26 mouse cellular contexts compared by ENCODE assay signal in the genomic region with DNA sequence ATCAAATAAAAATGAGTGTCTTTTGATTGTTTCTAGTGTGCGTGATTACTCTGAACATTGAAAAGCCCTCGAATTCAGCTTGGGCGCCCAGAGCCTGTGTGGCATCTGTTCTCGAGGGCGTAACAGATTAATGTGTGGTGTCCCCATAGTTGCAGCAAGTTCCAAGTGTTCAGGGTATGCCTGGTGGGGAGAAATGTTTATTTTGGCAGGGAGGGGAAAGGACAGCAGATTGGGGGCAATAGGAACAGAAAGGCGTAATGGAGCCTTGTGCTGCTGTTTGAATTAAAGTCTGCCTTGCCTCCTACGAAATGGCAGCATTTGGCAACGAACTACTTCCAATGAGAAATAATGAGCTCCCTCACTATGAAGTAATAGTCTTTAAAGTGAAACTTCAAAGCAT.
DNase-seq lines count a peak whose midpoint lies in the region; ATAC-seq and TF ChIP-seq lines count a peak whose summit lies in the region.
"Had no signal": no experiment of that assay in that cellular context is flagged by ENCODE, and none has a peak within 500 bp of the region (broad histone marks: within the 10 kb centered on the region; RNA-seq: fewer than 3 reads in every experiment).

No protein-coding gene starts in this region.

- H3K4me2 ChIP-seq in hindbrain, embryonic 15.5 days, result no peak overlapping the region
- H3K4me2 ChIP-seq in hindbrain, postnatal 0 days (ENCODE audit: low read depth, low read length), result no peak overlapping the region
- H3K4me2 ChIP-seq in forebrain, embryonic 15.5 days (replicated peaks), result no peak overlapping the region; the same call in 1 of the 2 replicates
- H3K4me2 ChIP-seq: heart, embryonic 12.5 days; limb, embryonic 13.5 days; liver, embryonic 12.5 days; neural tube, embryonic 12.5 days had no signal

- H3K4me1 ChIP-seq in hindbrain, embryonic 15.5 days (replicated peaks), result no peaks in the 10 kb centered on the region
- no peaks in the 10 kb centered on the region for H3K4me1 ChIP-seq in hindbrain, postnatal 0 days (ENCODE audit: insufficient read depth, low read length)
- H3K4me1 ChIP-seq in forebrain, embryonic 15.5 days, result peaks cover 16% of the 10 kb centered on the region
- H3K4me1 ChIP-seq: heart, embryonic 12.5 days; hindbrain, embryonic 10.5 days; limb, embryonic 13.5 days; liver, embryonic 12.5 days; neural tube, embryonic 12.5 days had no signal

- ATAC-seq in hindbrain, embryonic 15.5 days (ENCODE audit: low FRiP score, low read depth), result 0 out of 2 replicates have a peak, but pooled peaks have one; percentile 45
- ATAC-seq in hindbrain, postnatal 0 days, result no peak
- peak; percentile 89 for ATAC-seq in forebrain, embryonic 15.5 days (replicated peaks)
- ATAC-seq: liver, embryonic 12.5 days had no signal

- TF ChIP-seq CTCF in hindbrain, postnatal 0 days (IDR thresholded peaks at IDR 0.05; ENCODE audit: low read depth), result no peak

- no peaks in the 10 kb centered on the region for H3K36me3 ChIP-seq in hindbrain, embryonic 15.5 days
- H3K36me3 ChIP-seq in hindbrain, postnatal 0 days (ENCODE audit: insufficient read depth, low read length), result no peaks in the 10 kb centered on the region
- H3K36me3 ChIP-seq in forebrain, embryonic 15.5 days, result no peaks in the 10 kb centered on the region
- H3K36me3 ChIP-seq: heart, embryonic 12.5 days; hindbrain, embryonic 10.5 days; limb, embryonic 13.5 days; liver, embryonic 12.5 days; neural tube, embryonic 12.5 days had no signal

- H3K4me3 ChIP-seq in hindbrain, embryonic 15.5 days, result no peak overlapping the region
- H3K4me3 ChIP-seq in hindbrain, postnatal 0 days (ENCODE audit: low read length), result no peak overlapping the region
- no peak overlapping the region for H3K4me3 ChIP-seq in forebrain, embryonic 15.5 days
- H3K4me3 ChIP-seq: heart, embryonic 12.5 days; hindbrain, embryonic 10.5 days; limb, embryonic 13.5 days; liver, embryonic 12.5 days; neural tube, embryonic 12.5 days had no signal

- no peak overlapping the region for H3K9ac ChIP-seq in hindbrain, embryonic 15.5 days
- H3K9ac ChIP-seq in hindbrain, postnatal 0 days (replicated peaks; ENCODE audit: low read length), result no peak overlapping the region
- no peak overlapping the region for H3K9ac ChIP-seq in forebrain, embryonic 15.5 days (replicated peaks)
- H3K9ac ChIP-seq: heart, embryonic 12.5 days; limb, embryonic 13.5 days; liver, embryonic 12.5 days; neural tube, embryonic 12.5 days had no signal

- DNase-seq in hindbrain, postnatal 0 days (ENCODE audit: low spot score), result no peak
- peak; percentile 76 for DNase-seq in layer of hippocampus, adult 8-10 months (ENCODE audit: low spot score in 2 of 2)
- peak; percentile 16 for DNase-seq in telencephalon, adult 2 months (ENCODE audit: low read depth, low spot score)
- no peak for DNase-seq in frontal cortex, postnatal 10 days (ENCODE audit: low spot score in 2 of 2)
- no peak for DNase-seq in spleen, postnatal 14 days (ENCODE audit: low spot score in 2 of 2)
- no peak for DNase-seq in yolk sac, embryonic 10.5 days (ENCODE audit: low spot score)
- DNase-seq: adrenal gland, postnatal 25 days; cerebellum, adult 11 months; cerebellum, postnatal 36 days; gastrocnemius, postnatal 14 days; heart, adult 18-20 months; heart, postnatal 10 days; kidney, adult 2 months; kidney, postnatal 10 days; lung, adult 18-20 months; lung, postnatal 14 days; midbrain, embryonic 14.5 days; right cerebral cortex, postnatal 14 days; thymus, postnatal 25 days had no signal

- no peak overlapping the region for H3K27ac ChIP-seq in hindbrain, embryonic 15.5 days (replicated peaks)
- H3K27ac ChIP-seq in hindbrain, postnatal 0 days, result no peak overlapping the region
- peak overlapping the region; percentile 56 for H3K27ac ChIP-seq in forebrain, embryonic 15.5 days (replicated peaks)
- H3K27ac ChIP-seq: hindbrain, embryonic 10.5 days; limb, embryonic 13.5 days; liver, embryonic 12.5 days; neural tube, embryonic 12.5 days had no signal

- no peaks in the 10 kb centered on the region for H3K27me3 ChIP-seq in hindbrain, embryonic 15.5 days
- no peaks in the 10 kb centered on the region for H3K27me3 ChIP-seq in hindbrain, postnatal 0 days (ENCODE audit: insufficient read depth, low read length)
- no peaks in the 10 kb centered on the region for H3K27me3 ChIP-seq in forebrain, embryonic 15.5 days
- H3K27me3 ChIP-seq: heart, embryonic 12.5 days; liver, embryonic 12.5 days; neural tube, embryonic 12.5 days had no signal

- 63% methylated on average over 8 of the region's 8 CpGs for WGBS in hindbrain, embryonic 15.5 days
- 58% methylated on average over 8 of the region's 8 CpGs for WGBS in hindbrain, postnatal 0 days
- WGBS in forebrain, embryonic 15.5 days, result 39% methylated on average over 8 of the region's 8 CpGs

- no peaks in the 10 kb centered on the region for H3K9me3 ChIP-seq in hindbrain, embryonic 15.5 days
- H3K9me3 ChIP-seq in hindbrain, postnatal 0 days (ENCODE audit: low read length), result no peaks in the 10 kb centered on the region
- no peaks in the 10 kb centered on the region for H3K9me3 ChIP-seq in forebrain, embryonic 15.5 days
- H3K9me3 ChIP-seq: heart, embryonic 12.5 days; hindbrain, embryonic 10.5 days; limb, embryonic 13.5 days; liver, embryonic 12.5 days; neural tube, embryonic 12.5 days had no signal

Comparison
In these comparisons a context has a peak if more than half of its experiments do, and no peak if none do; other contexts are left out.
1. DNase-seq: peak in layer of hippocampus, adult 8-10 months (2 of 2) and telencephalon, adult 2 months (single experiment); none in hindbrain, postnatal 0 days (single experiment), frontal cortex, postnatal 10 days (0 of 2), spleen, postnatal 14 days (0 of 2) and yolk sac, embryonic 10.5 days (single experiment).